Mouse (Mus musculus) frontal cortex, postnatal 10 days (tissue): Measurements from ENCODE around the gene Afdn.
"Not testable (repeated sequence)": the region's sequence is repeated elsewhere in the genome, so short reads cannot be mapped to it uniquely, and the experiment has no call there.

ENCODE experiments used
- DNase-seq, 2 experiments: peaks; one replicate each; pipeline ENCODE4 v3.0.0; 2022; ENCODE audit warnings: low spot score in 2 of 2, mixed read lengths in 1 of 2

The Afdn gene

GRCm38 (mm10) chr17:13738916-13739315 lies 21.4 kb upstream of the Afdn start:
- no peak for DNase-seq

GRCm38 (mm10) chr17:13739981-13740380 lies 20.4 kb upstream of the Afdn start:
- no peak for DNase-seq

GRCm38 (mm10) chr17:13740796-13741195 lies 19.5 kb upstream of the Afdn start:
- no peak for DNase-seq

- DNase-seq: no peak
These were observed 18.7 kb upstream of the Afdn start for GRCm38 (mm10) chr17:13741611-13742010.

GRCm38 (mm10) chr17:13742334-13742733 lies 18.0 kb upstream of the Afdn start:
- no peak for DNase-seq

GRCm38 (mm10) chr17:13742941-13743708 lies 17.2 kb upstream of the Afdn start:
- DNase-seq: no peak

GRCm38 (mm10) chr17:13743709-13744079 lies 16.6 kb upstream of the Afdn start:
- no peak for DNase-seq

GRCm38 (mm10) chr17:13744219-13744618 lies 16.1 kb upstream of the Afdn start:
- no peak for DNase-seq

GRCm38 (mm10) chr17:13744824-13745223 lies 15.5 kb upstream of the Afdn start:
- no peak for DNase-seq

GRCm38 (mm10) chr17:13745373-13745772 lies 15.0 kb upstream of the Afdn start:
- DNase-seq: no peak

- DNase-seq: no peak
These were observed 14.0 kb upstream of the Afdn start for GRCm38 (mm10) chr17:13746330-13746729.

- no peak for DNase-seq
These were observed 12.7 kb upstream of the Afdn start for GRCm38 (mm10) chr17:13747681-13748080.

GRCm38 (mm10) chr17:13749027-13749426 lies 11.3 kb upstream of the Afdn start:
- DNase-seq: no peak

GRCm38 (mm10) chr17:13753918-13754317 lies 6.4 kb upstream of the Afdn start:
- DNase-seq: no peak

- DNase-seq: no peak
These were observed 5.4 kb upstream of the Afdn start for GRCm38 (mm10) chr17:13754940-13755339.

GRCm38 (mm10) chr17:13758586-13758985 lies 1.8 kb upstream of the Afdn start:
- DNase-seq: no peak

- no peak for DNase-seq
These were observed 1.0 kb upstream of the Afdn start for GRCm38 (mm10) chr17:13759156-13759852.

GRCm38 (mm10) chr17:13760675-13761178 lies 388 bp downstream of the Afdn start:
- no peak for DNase-seq

GRCm38 (mm10) chr17:13761179-13761913 lies 1.0 kb downstream of the Afdn start, which contains the start of gene Tcte2:
Gene Tcte2 (minus strand): TSS chr17:13761825.
- DNase-seq: peak in 1 of 2 experiments; percentile 54

GRCm38 (mm10) chr17:13763819-13764218 lies 3.5 kb downstream of the Afdn start:
- DNase-seq: no peak

- not testable (repeated sequence) for DNase-seq
These were observed 4.6 kb downstream of the Afdn start for GRCm38 (mm10) chr17:13764911-13765310.

GRCm38 (mm10) chr17:13768531-13768930 lies 8.2 kb downstream of the Afdn start:
- DNase-seq: no peak
